Mouse (Mus musculus) forebrain, postnatal 0 days (tissue): ENCODE measurements at regions not wholly inside any gene's neighbourhood (a gene's known extent, or its start where the extent isn't known, plus 50 kb on each side); places are given as distances from the start of the nearest gene placed in this dataset.

Experiments
- ATAC-seq: fragments of 200-750 bp; cut with Nextera tagmentation; 2 replicates; pipeline ENCODE4 v1.8.0; 2017; ENCODE audit warnings: mild to moderate bottlenecking, moderate library complexity
- DNase-seq: peaks from one replicate; pipeline ENCODE4 v3.0.0-alpha.2; 2015
- H3K27ac ChIP-seq: fragments of 300-500 bp; sonication (generic); 2 replicates; pipeline ENCODE4 v1.5.1; 2014; ENCODE audit warnings: low read depth, mild to moderate bottlenecking, antibody characterized with exemption, low read length, moderate library complexity, mixed read lengths
- H3K27me3 ChIP-seq: fragments of 300-500 bp; sonication (generic); 2 replicates; pipeline ENCODE4 v1.6.1; 2014; ENCODE audit warnings: mild to moderate bottlenecking, low read length, mixed read lengths; ENCODE audit not compliant: insufficient read depth
- H3K36me3 ChIP-seq: fragments of 300-500 bp; sonication (generic); 2 replicates; pipeline ENCODE4 v1.6.1; 2014; ENCODE audit warnings: mild to moderate bottlenecking, moderate library complexity; ENCODE audit not compliant: insufficient read depth
- H3K4me1 ChIP-seq: fragments of 300-500 bp; sonication (generic); 2 replicates; pipeline ENCODE4 v1.6.1; 2014; ENCODE audit warnings: antibody characterized with exemption; ENCODE audit not compliant: insufficient read depth
- H3K4me2 ChIP-seq: fragments of 300-500 bp; sonication (generic); 2 replicates; pipeline ENCODE4 v1.6.1; 2014; ENCODE audit warnings: low read depth, mild to moderate bottlenecking, moderate library complexity
- H3K4me3 ChIP-seq: fragments of 300-500 bp; sonication (generic); 2 replicates; pipeline ENCODE4 v1.5.1; 2014; ENCODE audit warnings: low read depth, low read length, mixed read lengths
- H3K9ac ChIP-seq: fragments of 300-500 bp; sonication (generic); 2 replicates; pipeline ENCODE4 v1.6.1; 2014; ENCODE audit warnings: mild to moderate bottlenecking
- H3K9me3 ChIP-seq: fragments of 300-500 bp; sonication (generic); 2 replicates; pipeline ENCODE4 v1.6.1; 2016; ENCODE audit warnings: low read length
- CTCF ChIP-seq: sonication (generic); IDR thresholded peaks from 2 replicates; pipeline ENCODE4 v1.5.1; 2016; ENCODE audit warnings: antibody characterized with exemption, control low read depth, low read depth
- WGBS: fragments of 180-500 bp; shearing (Covaris S2); extraction: QIAGEN DNeasy Blood & Tissue Kit; methylation state at CpG from one replicate; pipeline ENCODE4 v1.1.7; 2014; 5-methylcytosine and 5-hydroxymethylcytosine counted together

- no peaks in the 10 kb centered on the region for H3K9me3 ChIP-seq
- H3K27ac ChIP-seq = no peak overlapping the region
- H3K4me1 ChIP-seq = no peaks in the 10 kb centered on the region
- DNase-seq (no peak), ATAC-seq (no peak)
- H3K4me3 ChIP-seq = no peak overlapping the region
- H3K27me3 ChIP-seq = no peaks in the 10 kb centered on the region
- no peak overlapping the region for H3K9ac ChIP-seq
- 87% methylated on average over 11 of the region's 11 CpGs for WGBS
- H3K4me2 ChIP-seq = no peak overlapping the region
- TF ChIP-seq CTCF = no peak
- no peaks in the 10 kb centered on the region for H3K36me3 ChIP-seq
Observed at GRCm38 (mm10) chr13:116243272-116243784, 66.2 kb downstream of the Isl1 start.

- Histone ChIP-seq H3K9ac (no peak overlapping the region), H3K27me3 (no peaks in the 10 kb centered on the region), H3K27ac (no peak overlapping the region), H3K36me3 (no peaks in the 10 kb centered on the region), H3K4me2 (no peak overlapping the region), H3K9me3 (no peaks in the 10 kb centered on the region), H3K4me1 (peaks cover 7% of the 10 kb centered on the region), H3K4me3 (no peak overlapping the region)
- peak; percentile 7 for DNase-seq
- ATAC-seq = no peak
- WGBS = 10% methylated on average over 3 of the region's 3 CpGs
- no peak for TF ChIP-seq CTCF
Observed at GRCm38 (mm10) chr13:116215101-116215500, 94.4 kb downstream of the Isl1 start.

DNA sequence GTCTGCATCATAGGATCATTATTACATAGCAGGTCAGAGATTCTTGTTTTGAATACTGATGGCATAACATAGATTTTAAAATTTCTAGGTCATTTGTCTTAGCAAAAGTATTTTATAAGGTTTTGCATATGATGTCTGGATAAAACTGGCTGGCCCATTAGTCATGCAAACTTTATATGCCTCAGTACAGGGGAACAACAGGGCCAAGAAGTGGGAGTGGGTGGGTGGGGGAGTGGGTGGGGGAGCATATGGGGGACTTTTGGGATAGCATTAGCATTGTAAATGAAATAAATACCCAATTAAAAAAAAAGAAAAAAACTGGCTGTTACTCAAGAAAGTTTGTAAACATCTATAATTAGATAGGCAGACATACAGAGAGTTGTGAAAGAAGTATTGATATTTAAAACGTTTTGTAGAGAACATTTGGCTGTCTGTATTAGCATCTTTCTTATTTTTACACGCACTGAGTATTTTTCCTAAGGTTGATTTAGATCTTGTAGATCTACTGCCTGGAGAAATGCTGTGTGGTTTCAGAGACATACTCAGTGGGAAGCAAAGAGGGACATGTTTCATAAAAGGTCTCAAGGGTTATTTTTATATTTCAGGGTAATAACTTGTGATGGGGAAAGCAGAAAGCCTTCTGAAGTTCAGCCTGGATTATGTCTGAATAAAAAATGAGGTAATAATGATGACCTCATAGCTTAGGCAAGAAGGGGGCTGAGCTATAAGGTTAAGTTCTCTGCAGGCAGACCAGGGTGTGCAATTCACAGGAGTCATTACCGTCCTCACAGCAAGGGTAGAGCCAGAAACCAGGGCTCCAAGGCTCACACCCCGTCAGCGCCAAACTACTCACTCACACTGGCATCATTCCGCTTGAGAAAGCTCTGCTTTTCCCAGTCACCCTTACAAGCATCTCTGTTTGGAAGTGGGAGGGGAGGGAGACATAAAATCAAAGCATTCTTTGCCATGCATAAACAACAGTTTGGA is 95.4 kb downstream of the Isl1 start:
- no peaks in the 10 kb centered on the region for H3K9me3 ChIP-seq
- H3K4me3 ChIP-seq = no peak overlapping the region
- no peak for TF ChIP-seq CTCF
- H3K27me3 ChIP-seq = no peaks in the 10 kb centered on the region
- DNase-seq (peak; percentile 21), ATAC-seq (peak; percentile 69)
- no peak overlapping the region for H3K9ac ChIP-seq
- H3K4me1 ChIP-seq = peaks cover 7% of the 10 kb centered on the region
- no peak overlapping the region for H3K27ac ChIP-seq
- no peak overlapping the region for H3K4me2 ChIP-seq
- WGBS = 20% methylated on average over 6 of the region's 6 CpGs
- H3K36me3 ChIP-seq = no peaks in the 10 kb centered on the region

- peak; percentile 50; the same call in 1 of the 2 replicates for ATAC-seq
- no peaks in the 10 kb centered on the region for H3K27me3 ChIP-seq
- TF ChIP-seq CTCF = no peak
- peak overlapping the region; percentile 16 for H3K4me3 ChIP-seq
- no peaks in the 10 kb centered on the region for H3K4me1 ChIP-seq
- no peak overlapping the region for H3K27ac ChIP-seq
- 5% methylated on average over 11 of the region's 11 CpGs for WGBS
- H3K36me3 ChIP-seq = no peaks in the 10 kb centered on the region
- no peaks in the 10 kb centered on the region for H3K9me3 ChIP-seq
- DNase-seq = peak; percentile 4
- no peak overlapping the region for H3K9ac ChIP-seq
- peak overlapping the region; percentile 37 for H3K4me2 ChIP-seq
Observed at GRCm38 (mm10) chr13:116201177-116201920, 108.1 kb downstream of the Isl1 start.

DNA sequence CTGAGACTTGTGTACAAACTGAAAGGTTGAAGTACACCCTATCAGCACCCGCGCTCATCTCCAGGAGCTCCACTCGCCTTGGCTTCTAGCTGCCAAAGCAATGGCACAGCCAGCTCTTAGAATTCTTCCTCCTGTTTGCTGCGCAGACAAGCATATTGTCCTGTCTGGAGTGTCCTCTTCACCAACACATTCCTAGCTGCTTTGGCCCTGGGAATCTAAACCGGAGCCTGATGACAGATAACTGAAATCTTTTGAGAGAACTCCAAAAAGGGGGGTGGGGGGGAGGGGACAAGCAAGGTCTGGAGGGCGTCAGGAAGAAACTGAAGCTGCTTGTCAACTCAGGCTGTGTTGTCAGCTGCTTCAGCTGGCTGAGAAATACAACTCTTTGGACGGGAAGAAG is 122.4 kb downstream of the Isl1 start:
- DNase-seq = no peak
- ATAC-seq = no peak
- Histone ChIP-seq H3K27me3 (no peaks in the 10 kb centered on the region), H3K36me3 (no peaks in the 10 kb centered on the region), H3K4me3 (no peak overlapping the region), H3K4me2 (no peak overlapping the region), H3K4me1 (no peaks in the 10 kb centered on the region), H3K27ac (no peak overlapping the region), H3K9ac (no peak overlapping the region), H3K9me3 (no peaks in the 10 kb centered on the region)
- 73% methylated on average over 7 of the region's 7 CpGs for WGBS
- TF ChIP-seq CTCF = no peak

DNA sequence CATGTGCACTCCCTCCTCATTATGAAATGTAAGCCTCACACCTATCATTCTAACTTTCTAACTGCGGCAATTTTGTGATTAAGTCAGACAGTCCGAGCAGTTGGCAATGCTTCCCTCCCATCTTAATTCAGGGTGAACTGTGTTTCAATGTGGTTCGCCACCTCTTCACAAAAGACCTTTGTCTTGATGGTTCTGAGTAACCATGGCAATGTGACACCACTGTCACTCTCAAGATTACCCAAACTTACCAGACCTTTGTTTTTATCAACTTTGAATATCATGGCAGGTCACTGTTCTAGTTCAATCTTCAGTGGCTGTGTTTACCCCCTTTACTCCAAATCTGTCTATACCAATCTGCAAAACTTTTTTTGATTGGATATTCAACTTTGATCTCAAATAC is 131.7 kb downstream of the Isl1 start:
- H3K9ac ChIP-seq = no peak overlapping the region
- TF ChIP-seq CTCF = no peak
- no peaks in the 10 kb centered on the region for H3K4me1 ChIP-seq
- no peaks in the 10 kb centered on the region for H3K36me3 ChIP-seq
- WGBS = 16% methylated on average over 3 of the region's 3 CpGs
- ATAC-seq (no peak), DNase-seq (no peak)
- no peaks in the 10 kb centered on the region for H3K27me3 ChIP-seq
- H3K4me3 ChIP-seq = no peak overlapping the region
- no peaks in the 10 kb centered on the region for H3K9me3 ChIP-seq
- no peak overlapping the region for H3K27ac ChIP-seq
- H3K4me2 ChIP-seq = no peak overlapping the region
